Mouse (Mus musculus): ENCODE measurements around the gene Olfr556.
"Not testable (repeated sequence)": the region's sequence is repeated elsewhere in the genome, so short reads cannot be mapped to it uniquely, and the experiment has no call there.

The Olfr556 gene

DNA sequence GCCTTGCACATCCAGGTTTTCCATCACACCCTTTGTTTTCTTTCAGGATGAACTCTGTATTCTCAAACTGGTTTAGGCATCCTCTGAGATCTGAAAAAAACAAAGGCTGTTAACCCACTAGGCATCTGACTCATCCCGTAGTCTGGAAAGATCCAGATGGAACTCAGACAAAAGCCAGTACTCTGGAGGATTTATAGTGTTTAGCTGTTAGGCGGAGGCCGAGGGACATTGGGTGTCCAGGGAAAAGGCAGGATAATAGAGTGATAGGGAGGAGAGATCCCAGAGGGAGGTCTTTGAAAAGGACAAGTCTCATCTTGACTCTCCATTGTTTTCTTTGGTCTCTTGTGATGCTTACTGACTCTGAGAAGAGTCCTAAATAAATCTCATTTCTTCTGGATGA, at the start of gene Olfr556:
Gene Olfr556 (plus strand): TSS at position 301 of the 400 bp plus-strand sequence.
- no peak for DNase-seq (ENCODE audit: low spot score)

DNA sequence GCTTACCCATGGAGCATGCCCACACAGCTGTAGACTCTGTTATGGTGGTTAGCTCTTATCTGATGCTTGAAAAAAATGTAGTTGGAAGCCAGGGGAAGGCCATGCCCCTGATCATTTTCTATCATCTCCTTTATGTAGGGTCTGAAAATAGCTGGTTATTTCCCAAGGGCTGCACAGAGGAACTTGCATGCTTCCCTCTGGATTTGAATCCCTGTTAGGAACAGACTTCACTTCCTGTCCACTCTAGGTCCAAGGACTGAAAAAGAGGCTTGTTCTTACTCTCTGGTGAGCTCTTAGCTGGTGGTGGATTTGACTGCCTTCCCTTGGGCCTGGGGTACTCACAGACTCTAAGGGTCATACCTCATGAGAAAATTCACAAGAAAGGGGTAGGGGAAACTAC, 46.6 kb upstream of the Olfr556 start, which contains the start of gene Olfr553:
Gene Olfr553 (minus strand): TSS at position 101 of the 400 bp plus-strand sequence.
- no peak for DNase-seq (ENCODE audit: low spot score)

DNA sequence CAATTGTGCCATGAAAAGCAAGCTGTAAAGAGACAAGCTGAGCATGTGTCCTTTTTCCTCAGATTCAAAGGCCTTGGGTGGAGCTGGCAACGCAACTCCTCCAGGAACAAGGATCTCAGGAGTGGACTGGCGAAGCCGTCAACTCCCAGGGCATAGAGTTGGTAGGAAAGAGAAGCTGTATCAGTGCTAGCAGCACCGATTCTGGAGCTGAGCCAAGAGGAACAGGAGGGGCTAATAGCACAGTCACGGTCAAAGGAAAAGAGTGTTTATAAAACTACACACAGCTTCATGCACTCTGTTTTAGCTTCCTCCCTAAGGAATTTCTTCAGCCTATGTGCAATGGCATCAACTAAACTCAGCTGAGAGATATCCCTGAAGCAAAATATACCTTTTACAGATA, 45.1 kb upstream of the Olfr556 start:
- no peak for DNase-seq (ENCODE audit: low spot score)

DNA sequence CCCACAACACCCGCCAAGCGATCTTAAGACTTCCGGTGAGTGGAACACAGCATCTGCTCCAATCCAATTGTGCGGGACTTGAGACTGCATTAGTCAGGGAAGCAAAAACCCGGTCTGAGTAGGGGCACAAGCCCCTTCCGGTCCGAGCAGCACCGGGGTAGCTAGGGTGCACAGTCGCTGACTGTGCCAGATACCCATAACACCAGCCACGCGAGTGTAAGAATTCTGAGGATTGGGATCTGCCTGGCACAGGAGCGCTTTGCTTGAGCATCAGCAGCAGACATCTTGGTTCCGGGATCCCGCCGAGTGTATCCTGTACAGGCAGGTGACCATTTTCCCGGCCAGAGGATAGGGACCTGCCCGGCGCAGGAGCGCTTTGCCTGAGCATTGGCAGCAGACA, 44.3 kb upstream of the Olfr556 start:
- not testable (repeated sequence) for DNase-seq (ENCODE audit: low spot score)

DNA sequence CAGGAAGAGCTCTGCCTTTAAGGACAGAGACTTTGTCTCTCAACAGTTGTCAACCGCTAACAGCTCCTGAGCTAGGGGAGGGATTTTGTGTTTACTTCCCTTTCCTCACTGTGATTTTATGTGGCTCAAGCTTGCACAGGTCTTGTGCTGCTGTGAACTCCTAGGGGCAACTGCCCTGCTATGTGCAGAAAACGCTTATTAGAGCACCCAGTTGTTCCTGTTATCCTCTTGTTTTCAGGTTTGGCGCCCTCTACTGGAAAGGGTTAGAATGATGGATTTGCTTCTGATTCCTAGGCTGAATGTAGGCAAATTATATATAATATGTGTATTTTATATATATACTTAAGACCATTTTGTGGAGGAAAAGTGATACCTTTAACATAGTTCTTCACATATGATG, 28.0 kb upstream of the Olfr556 start:
- peak; percentile 41 for DNase-seq (ENCODE audit: low spot score)

DNA sequence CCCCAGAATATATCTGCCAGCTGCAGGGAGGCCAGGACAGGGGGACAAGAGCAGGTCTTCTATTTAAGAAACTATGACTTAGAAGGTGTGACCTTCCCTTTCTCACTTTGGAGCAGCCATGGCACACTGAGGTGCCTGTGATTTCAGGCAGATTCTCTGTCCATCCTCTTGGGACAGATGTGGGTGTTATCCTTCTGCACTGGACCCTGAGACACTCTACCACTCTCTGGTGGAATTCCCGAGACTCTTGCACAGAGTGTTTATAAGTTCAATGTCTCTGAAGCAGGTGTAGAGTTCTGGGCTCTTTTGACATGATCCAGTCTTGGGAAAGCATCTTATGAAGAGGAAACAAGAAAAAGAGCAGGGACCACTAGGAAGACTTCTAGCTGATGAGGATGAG, 26.6 kb upstream of the Olfr556 start, which contains the start of gene Olfr554:
Gene Olfr554 (plus strand): TSS at position 301 of the 400 bp plus-strand sequence.
- no peak for DNase-seq (ENCODE audit: low spot score)

DNA sequence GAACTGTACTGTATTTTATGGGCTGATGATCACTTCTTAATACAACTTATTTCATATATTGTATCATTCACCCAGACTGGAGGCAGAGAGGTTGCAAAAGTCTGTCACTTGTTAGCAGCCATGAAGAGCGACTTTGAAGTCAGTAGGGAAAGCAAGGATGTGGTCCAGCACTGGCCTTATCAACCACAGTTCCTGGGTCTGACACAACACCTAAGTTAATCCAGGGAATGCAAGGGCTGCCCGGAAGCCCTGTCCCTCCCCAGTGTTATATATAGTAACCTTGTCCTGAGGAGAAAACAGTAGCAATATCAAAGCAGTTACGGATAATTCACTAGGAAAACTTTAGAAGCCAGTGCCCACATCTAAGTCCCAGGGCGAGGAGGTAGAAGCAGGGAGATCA, 19.8 kb upstream of the Olfr556 start:
- not testable (repeated sequence) for DNase-seq (ENCODE audit: low spot score)

DNA sequence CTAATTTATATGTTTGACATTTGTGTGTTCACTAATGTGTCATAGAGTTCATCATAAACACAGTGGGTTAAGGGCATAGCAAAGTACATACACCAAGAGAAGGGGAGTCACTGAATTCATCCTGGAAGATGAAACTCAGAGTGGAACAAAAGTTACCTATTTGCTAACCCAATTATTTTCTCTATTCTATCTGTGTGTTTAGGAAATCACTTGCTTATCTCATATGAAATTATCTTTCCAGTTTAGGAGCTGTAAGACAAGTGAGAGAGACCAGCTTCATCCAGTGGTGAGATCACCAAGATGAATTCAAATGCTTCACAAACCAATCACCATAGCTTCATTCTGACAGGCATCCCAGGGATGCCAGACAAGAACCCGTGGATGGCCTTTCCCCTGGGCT, 6.2 kb upstream of the Olfr556 start, which contains the start of gene Olfr555:
Gene Olfr555 (plus strand): TSS at position 301 of the 400 bp plus-strand sequence.
- DNase-seq (ENCODE audit: low spot score) = no peak

DNA sequence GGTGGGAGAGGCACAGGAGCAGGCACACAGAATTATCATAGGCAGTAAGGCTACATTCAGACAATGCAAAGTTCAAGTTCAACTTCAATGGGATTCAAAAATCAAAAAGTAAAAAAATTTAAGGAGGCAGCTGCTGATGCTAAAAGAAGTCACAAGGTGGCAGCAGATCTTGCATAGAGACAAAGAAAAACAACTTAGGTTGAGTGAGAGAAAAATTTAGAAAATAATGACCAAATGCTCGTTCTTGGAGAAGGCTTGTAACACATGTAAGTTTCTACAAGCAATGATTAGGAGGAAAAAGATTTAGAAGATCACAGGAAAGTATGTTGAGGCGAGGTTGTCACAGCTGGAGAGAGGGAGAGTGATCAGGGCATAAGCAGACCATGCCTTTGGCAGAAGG, 679 bp downstream of the Olfr556 start:
- no peak for DNase-seq (ENCODE audit: low spot score)

DNA sequence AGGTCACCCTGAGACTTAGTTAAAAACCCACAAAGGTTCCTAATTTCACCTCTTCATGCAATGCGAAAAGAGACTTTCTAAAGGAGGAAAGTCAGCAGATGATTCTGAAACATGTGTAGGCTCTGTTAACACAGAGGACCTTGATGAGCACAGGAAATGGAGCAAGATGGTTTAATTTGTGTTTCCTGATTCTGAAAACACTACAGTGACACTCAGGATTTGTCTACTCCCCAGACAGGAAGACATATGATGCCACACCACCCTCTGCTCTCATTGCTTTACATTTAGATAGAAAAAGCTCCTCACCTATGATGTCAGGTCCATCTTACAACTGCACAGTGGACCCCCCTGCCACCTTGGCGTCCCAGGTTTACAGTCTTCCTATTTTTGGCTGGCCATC, 11.5 kb downstream of the Olfr556 start:
- no peak for DNase-seq (ENCODE audit: low spot score)

DNA sequence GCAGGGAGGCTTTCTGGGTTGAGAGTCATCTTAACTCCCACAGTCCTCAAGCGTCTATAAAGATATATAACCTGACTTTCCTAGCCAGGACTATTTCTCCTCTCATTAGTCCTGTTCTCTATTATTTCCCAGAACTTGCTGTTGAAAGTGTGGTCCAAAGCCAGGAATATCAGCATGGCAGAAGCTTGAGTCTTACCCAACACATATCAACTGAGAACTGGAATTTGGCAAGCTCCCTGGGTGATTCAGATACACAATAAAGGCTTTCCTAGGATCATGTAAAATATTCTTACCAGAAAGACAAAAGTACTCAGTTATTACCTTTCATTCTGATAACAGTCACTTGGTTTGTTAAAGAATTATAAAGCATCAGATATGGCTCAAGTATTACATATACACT, 17.2 kb downstream of the Olfr556 start:
- no peak for DNase-seq (ENCODE audit: low spot score)

DNA sequence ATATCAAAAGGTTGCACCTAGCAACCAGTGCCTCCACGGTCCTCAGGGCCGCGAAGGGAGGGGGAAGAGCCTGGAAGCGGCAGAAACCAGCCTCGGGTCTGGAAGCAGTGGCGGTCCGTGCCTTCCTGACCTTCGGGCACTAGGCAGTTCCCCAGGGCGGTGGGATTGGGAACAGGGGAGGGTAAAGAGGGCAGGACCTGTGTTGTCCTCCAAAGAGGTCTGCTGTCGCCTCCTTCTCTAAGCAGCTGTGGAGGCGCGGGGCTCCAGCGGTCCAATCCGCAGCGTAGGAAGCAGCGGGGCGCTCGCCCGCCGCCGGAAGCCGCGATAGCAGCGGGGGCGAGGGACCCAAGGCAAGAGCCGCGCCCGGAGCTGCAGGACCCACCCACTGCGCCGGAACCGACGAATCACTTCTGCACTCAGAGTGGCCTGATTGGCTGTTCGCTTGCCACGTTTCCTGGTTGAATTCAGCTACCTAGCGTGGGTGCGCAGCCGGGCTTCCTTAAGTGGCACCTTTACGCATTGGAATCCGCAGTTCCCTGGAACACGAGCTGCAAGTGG, 22.3 kb downstream of the Olfr556 start, which contains the start of gene Trim68:
Gene Trim68 (minus strand): TSS at position 384 of the 558 bp plus-strand sequence.
- peak; percentile 94 for DNase-seq (ENCODE audit: low spot score)

DNA sequence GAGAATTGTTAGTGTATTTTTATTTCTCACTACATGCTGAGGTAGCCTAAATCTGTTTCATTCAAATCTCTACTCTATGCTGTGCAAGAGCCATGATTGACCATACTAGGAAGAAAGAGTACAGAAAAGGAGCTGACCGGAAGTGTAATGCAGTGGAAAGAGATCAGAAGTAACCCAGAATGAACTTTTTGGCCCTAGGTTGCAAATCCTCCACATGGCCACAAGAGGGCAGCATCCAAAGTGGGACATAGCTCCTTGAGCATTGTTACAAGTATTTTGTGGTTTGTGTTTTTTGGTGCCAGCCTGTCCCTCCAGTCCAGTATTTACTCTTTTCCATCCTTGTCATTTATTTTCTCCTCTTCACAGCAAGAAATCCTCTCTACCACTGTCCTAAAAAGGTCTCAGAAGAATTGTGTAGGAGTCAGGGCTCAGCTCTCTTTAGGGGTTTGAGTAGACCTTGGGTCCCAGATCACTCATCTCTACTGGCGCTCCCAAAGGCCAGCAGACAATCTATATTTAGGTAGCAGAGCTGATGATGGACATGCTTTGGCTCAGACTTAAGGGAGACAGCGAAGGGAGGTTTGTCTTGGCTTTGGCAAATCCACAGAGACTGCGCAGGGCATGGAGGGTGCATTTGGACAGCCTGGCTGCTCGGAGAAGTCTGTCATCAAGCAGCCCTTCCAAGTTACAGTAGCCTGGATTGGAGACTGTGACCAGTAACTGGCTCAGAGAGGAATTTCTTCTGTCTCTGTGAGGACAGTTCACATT, 30.8 kb downstream of the Olfr556 start, which contains the start of gene Olfr557:
Gene Olfr557 (plus strand): TSS at position 553 of the 768 bp plus-strand sequence.
- DNase-seq (ENCODE audit: low spot score) = peak; percentile 17

DNA sequence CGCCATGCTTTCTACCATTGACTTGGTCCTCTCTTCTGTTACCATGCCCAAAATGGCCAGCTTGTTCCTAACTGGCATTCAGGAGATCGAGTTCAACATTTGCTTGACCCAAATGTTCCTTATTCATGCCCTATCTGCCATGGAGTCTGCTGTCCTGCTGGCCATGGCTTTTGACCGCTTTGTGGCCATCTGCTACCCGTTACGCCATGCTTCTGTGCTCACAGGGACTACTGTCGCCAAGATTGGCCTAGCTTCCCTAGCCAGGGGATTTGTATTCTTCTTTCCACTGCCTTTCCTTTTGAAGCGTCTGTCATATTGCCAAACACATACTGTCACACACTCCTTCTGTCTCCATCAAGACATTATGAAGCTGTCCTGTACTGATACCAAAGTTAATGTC, 33.8 kb downstream of the Olfr556 start:
- no peak for DNase-seq (ENCODE audit: low spot score)

DNA sequence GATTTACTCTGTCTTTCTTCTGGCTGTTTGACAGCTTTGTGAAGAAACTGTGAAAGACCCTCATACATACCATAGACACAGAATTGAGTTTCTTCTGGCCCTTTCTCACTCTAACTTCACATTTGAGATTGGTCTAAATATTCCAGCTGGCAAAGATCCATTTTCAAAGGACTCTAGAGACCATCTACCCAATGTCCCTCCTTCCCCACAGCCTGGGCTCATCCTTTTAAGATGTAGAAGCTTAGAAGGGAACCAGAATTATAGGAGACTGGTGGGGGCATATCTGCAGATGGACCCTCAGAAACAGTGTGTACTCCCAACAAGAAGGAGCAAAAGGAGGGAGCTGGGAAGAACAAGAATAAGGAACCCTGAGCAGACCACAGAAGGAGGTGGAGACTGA, 37.2 kb downstream of the Olfr556 start, which contains the start of gene Olfr558:
Gene Olfr558 (plus strand): TSS at position 301 of the 400 bp plus-strand sequence.
- no peak for DNase-seq (ENCODE audit: low spot score)

DNA sequence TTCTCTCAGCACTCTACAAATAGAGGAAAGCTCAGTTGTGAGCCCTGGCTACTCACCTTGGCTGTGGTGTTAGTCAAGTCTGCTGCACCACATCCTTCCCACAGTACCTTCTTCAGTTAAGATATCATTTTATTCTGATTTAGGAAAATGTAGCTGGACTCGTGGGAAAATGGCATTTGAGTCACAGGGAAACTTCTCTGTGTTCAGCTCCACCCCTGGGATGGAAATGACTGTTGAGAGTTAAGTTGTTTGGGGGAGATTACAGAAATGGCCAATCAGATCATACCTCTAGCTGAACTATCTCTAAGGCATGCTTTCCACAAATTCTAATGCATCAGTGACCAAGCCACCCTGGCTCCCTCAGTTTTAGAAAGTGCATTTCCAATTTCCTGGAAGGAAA, 54.3 kb downstream of the Olfr556 start, which contains the start of gene Olfr33:
Gene Olfr33 (minus strand): TSS at position 101 of the 400 bp plus-strand sequence.
- DNase-seq (ENCODE audit: low spot score) = no peak
